Mouse (Mus musculus) adrenal gland, adult 2 months (tissue): Measurements from ENCODE around the gene Olfr1132. TPM values are rescaled to one million over a fixed set of nuclear protein-coding genes. Genes with fewer than 3 reads are reported as not detected.
"Not testable (repeated sequence)": the region's sequence is repeated elsewhere in the genome, so short reads cannot be mapped to it uniquely, and the experiment has no call there.

Experiments used
- DNase-seq: peaks from one replicate; pipeline ENCODE4 v3.0.0; 2021
- long read RNA-seq: library from polyadenylated mRNA; stranded (forward); transcript quantifications from one replicate; pipeline ENCODE4 v2.0.0, GENCODE M21; 2021
- polyA plus RNA-seq: library from polyadenylated mRNA; depleted of rRNA; stranded (reverse); fragments of >200 nt; gene quantifications from 2 replicates; pipeline ENCODE4 v1.2.3, GENCODE M21; 2012; rRNA removed
- total RNA-seq, 2 experiments: library from RNA; stranded (reverse); gene quantifications; 2 replicates each; pipeline ENCODE4 v1.2.3; 2021

Gene Olfr1132
- not detected for total RNA-seq
- not detected in 2 replicates for polyA plus RNA-seq
- long read RNA-seq: 0 reads

DNA sequence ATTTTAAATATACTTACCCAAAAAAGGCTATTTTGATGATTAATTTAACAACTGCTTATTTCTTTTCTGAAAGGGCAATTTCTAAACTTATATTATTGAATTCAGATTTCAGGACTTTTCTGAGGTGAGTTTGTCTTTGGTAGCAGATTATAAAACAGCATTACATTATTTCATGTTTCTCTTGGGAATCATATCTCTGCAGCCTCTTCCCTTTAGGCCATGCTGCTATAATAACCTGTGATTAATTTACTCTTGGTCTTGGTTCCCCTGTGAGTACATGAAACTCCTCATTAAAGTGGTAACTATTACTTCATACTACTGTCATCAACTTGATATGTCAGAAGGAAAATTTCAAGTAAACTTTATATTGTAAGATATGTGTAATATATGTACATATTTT is at the start of gene Olfr1132:
Gene Olfr1132 (minus strand): TSS at position 101 of the 400 bp plus-strand sequence.
- DNase-seq: no peak

DNA sequence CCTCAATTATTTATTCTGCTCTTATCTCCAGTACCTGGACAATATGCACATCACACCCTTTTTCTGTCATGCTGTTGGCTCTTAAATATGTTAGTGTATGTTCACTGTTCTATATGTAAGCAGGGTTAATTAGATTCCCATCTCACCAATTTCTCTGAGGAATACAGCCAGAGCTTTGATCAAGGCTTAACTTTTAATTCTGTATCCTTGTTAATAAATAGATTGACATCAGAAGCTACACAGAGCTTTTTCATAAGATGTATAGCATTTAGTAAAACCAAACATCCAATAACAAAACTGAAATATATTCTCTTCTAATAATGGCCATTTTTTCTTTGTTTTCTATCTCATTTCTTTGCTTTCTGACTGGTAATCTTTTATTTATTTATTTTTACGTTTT is 36.2 kb upstream of the Olfr1132 start, which contains the start of gene Olfr1135:
Gene Olfr1135 (minus strand): TSS at position 101 of the 400 bp plus-strand sequence.
- DNase-seq: no peak

DNA sequence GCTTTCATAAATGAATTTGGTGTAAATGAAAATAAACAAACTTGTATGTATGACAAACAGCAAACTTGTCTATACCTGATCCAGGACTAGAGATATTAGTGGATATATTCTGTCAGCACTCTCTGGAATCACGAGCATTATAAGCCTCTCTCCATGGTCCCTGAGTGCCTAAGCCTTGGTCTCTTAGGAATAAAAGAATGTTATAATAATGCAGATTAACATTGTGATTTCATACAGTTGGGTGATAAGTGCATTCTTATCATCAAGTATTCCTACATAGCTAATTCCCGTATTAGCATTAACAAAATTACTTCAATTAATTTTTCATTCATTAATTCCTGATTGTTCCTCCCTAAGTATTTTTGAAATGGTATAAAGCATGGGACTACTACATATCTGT is 21.0 kb upstream of the Olfr1132 start, which contains the start of gene Olfr1134:
Gene Olfr1134 (minus strand): TSS at position 101 of the 400 bp plus-strand sequence.
- no peak for DNase-seq

DNA sequence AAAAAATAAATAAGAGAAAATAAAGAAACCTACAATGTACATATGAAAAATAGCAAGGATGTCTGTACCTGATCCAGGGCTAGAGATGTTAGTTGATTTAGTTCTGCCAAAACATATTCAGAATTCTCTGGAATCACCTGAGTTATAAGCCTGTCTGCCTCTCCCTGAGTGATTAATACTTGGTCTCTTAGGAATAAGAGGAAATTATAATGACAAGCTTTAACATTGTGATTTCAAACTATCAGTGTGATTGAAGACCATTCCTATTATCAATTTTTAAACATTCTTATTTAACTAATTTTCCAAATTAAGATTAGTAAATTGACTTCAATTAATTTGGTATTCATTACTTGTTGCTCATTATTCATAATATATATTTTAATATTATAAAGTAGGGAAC is 9.9 kb upstream of the Olfr1132 start, which contains the start of gene Olfr1133:
Gene Olfr1133 (minus strand): TSS at position 101 of the 400 bp plus-strand sequence.
- no peak for DNase-seq

DNA sequence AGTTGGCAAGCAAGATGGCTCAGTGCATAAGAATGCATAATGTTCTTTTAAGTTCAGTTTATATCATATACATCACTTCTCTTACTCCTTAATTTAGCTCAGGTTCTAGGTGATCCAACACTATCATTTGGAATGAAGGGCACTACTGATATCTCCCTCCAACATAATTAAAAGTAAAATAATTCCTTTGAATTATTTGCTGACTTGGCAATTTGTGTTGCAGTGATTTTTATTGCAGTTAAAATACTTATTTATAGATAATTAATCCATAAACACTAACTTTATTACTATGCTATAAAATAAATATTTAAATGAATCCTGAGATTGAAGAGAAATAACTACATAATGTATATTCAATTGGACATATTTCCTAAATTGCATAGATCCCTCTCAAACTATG is 5.1 kb upstream of the Olfr1132 start:
- DNase-seq: no peak

DNA sequence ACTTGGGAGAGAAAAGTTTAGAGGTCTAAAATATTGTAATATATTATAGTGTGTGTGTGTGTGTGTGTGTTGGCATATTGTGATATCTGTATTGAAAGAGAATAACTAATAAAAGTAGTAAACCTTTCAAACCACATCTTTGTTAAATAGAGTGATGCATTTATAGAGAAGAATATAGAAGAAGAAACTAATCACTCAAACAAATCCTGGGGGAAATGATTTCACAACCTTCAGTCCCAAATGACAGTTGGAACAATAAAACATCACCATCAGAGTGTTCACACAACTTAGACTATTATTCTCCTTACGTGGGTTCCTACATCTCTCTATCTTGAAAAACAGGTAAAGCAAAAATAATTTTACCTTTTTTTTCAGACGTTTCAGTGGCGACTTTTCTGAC is 10.5 kb downstream of the Olfr1132 start, which contains the start of gene Olfr1131:
Gene Olfr1131 (plus strand): TSS at position 301 of the 400 bp plus-strand sequence.
- no peak for DNase-seq

DNA sequence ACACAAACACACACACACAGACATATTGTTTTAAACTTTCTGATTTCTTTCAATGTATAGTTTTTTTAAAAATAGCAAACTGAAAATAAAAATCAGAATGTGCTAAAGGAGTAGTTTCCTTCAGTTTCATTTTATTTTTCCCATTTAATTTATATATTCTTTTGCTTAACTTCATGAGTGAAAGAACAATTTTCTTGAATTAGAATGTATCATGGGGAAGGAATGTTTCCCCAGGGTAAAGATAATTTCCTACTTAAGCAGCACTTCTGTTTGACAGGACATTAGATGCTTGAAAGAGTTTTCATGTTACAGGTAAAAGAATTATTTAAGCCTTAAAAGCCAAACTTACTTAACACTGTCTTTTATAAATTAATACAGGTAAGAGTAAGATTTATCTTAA is 31.4 kb downstream of the Olfr1132 start, which contains the start of gene Olfr1130:
Gene Olfr1130 (plus strand): TSS at position 301 of the 400 bp plus-strand sequence.
- DNase-seq: not testable (repeated sequence)

Other genes with a start within 250 kb of the Olfr1132 start
- gene Olfr1123, start 220.9 kb downstream of the Olfr1132 start, total RNA-seq: not detected
- gene Olfr1123, start 220.9 kb downstream of the Olfr1132 start, polyA plus RNA-seq: not detected in 2 replicates
- gene Olfr1124, start 207.3 kb downstream of the Olfr1132 start, total RNA-seq: not detected
- gene Olfr1124, start 207.3 kb downstream of the Olfr1132 start, polyA plus RNA-seq: not detected in 2 replicates
- not detected for gene Olfr1126, start 183.6 kb downstream of the Olfr1132 start, total RNA-seq
- gene Olfr1126, start 183.6 kb downstream of the Olfr1132 start, polyA plus RNA-seq: not detected in 2 replicates
- not detected for gene Pramel7, start 140.4 kb downstream of the Olfr1132 start, total RNA-seq
- not detected in 2 replicates for gene Pramel7, start 140.4 kb downstream of the Olfr1132 start, polyA plus RNA-seq
- not detected for gene Pramel6, start 131.0 kb downstream of the Olfr1132 start, total RNA-seq
- gene Pramel6, start 131.0 kb downstream of the Olfr1132 start, polyA plus RNA-seq: not detected in 2 replicates
- gene Olfr153, start 105.7 kb downstream of the Olfr1132 start, total RNA-seq: not detected
- not detected in 2 replicates for gene Olfr153, start 105.7 kb downstream of the Olfr1132 start, polyA plus RNA-seq
- not detected for gene Olfr1128, start 92.0 kb downstream of the Olfr1132 start, total RNA-seq
- not detected in 2 replicates for gene Olfr1128, start 92.0 kb downstream of the Olfr1132 start, polyA plus RNA-seq
- not detected for gene Olfr1129, start 63.6 kb downstream of the Olfr1132 start, total RNA-seq
- not detected in 2 replicates for gene Olfr1129, start 63.6 kb downstream of the Olfr1132 start, polyA plus RNA-seq
- gene Olfr1130, start 31.3 kb downstream of the Olfr1132 start, total RNA-seq: not detected
- gene Olfr1130, start 31.3 kb downstream of the Olfr1132 start, polyA plus RNA-seq: not detected in 2 replicates
- gene Olfr1131, start 10.4 kb downstream of the Olfr1132 start, total RNA-seq: not detected
- gene Olfr1131, start 10.4 kb downstream of the Olfr1132 start, polyA plus RNA-seq: not detected in 2 replicates
- gene Olfr1133, start 9.8 kb upstream of the Olfr1132 start, total RNA-seq: not detected
- not detected in 2 replicates for gene Olfr1133, start 9.8 kb upstream of the Olfr1132 start, polyA plus RNA-seq
- gene Olfr1134, start 20.9 kb upstream of the Olfr1132 start, total RNA-seq: not detected
- not detected in 2 replicates for gene Olfr1134, start 20.9 kb upstream of the Olfr1132 start, polyA plus RNA-seq
- not detected for gene Olfr1135, start 36.1 kb upstream of the Olfr1132 start, total RNA-seq
- gene Olfr1135, start 36.1 kb upstream of the Olfr1132 start, polyA plus RNA-seq: not detected in 2 replicates
- not detected for gene Olfr1136, start 56.4 kb upstream of the Olfr1132 start, total RNA-seq
- gene Olfr1136, start 56.4 kb upstream of the Olfr1132 start, polyA plus RNA-seq: not detected in 2 replicates
- not detected for gene Olfr1137, start 75.6 kb upstream of the Olfr1132 start, total RNA-seq
- not detected in 2 replicates for gene Olfr1137, start 75.6 kb upstream of the Olfr1132 start, polyA plus RNA-seq
- gene Olfr1138, start 102.4 kb upstream of the Olfr1132 start, total RNA-seq: not detected
- not detected in 2 replicates for gene Olfr1138, start 102.4 kb upstream of the Olfr1132 start, polyA plus RNA-seq
- gene Olfr1140, start 106.2 kb upstream of the Olfr1132 start, total RNA-seq: not detected
- gene Olfr1140, start 106.2 kb upstream of the Olfr1132 start, polyA plus RNA-seq: not detected in 2 replicates
- not detected for gene Olfr1141, start 116.5 kb upstream of the Olfr1132 start, total RNA-seq
- gene Olfr1141, start 116.5 kb upstream of the Olfr1132 start, polyA plus RNA-seq: not detected in 2 replicates
- not detected for gene Olfr152, start 141.9 kb upstream of the Olfr1132 start, total RNA-seq
- not detected in 2 replicates for gene Olfr152, start 141.9 kb upstream of the Olfr1132 start, polyA plus RNA-seq
- not detected for gene Olfr1143, start 163.1 kb upstream of the Olfr1132 start, total RNA-seq
- gene Olfr1143, start 163.1 kb upstream of the Olfr1132 start, polyA plus RNA-seq: not detected in 2 replicates
- not detected for gene Olfr1145, start 172.3 kb upstream of the Olfr1132 start, total RNA-seq
- not detected in 2 replicates for gene Olfr1145, start 172.3 kb upstream of the Olfr1132 start, polyA plus RNA-seq
- not detected for gene Olfr1148, start 193.0 kb upstream of the Olfr1132 start, total RNA-seq
- not detected in 2 replicates for gene Olfr1148, start 193.0 kb upstream of the Olfr1132 start, polyA plus RNA-seq
- not detected for gene Olfr1150-ps1, start 206.5 kb upstream of the Olfr1132 start, total RNA-seq
- not detected in 2 replicates for gene Olfr1150-ps1, start 206.5 kb upstream of the Olfr1132 start, polyA plus RNA-seq
- gene Olfr1151, start 218.3 kb upstream of the Olfr1132 start, total RNA-seq: not detected
- not detected in 2 replicates for gene Olfr1151, start 218.3 kb upstream of the Olfr1132 start, polyA plus RNA-seq
- not detected for gene Olfr1152, start 229.0 kb upstream of the Olfr1132 start, total RNA-seq
- not detected in 2 replicates for gene Olfr1152, start 229.0 kb upstream of the Olfr1132 start, polyA plus RNA-seq